Mouse (Mus musculus) megakaryocyte, adult 5-6 weeks (primary cell): ENCODE results near the gene Tubg2. TPM values are rescaled to one million over a fixed set of nuclear protein-coding genes. Genes with fewer than 3 reads are reported as not detected.
"Not testable (repeated sequence)": the region's sequence is repeated elsewhere in the genome, so short reads cannot be mapped to it uniquely, and the experiment has no call there.

Experiments used
- ATAC-seq: 2 replicates; pipeline ENCODE4 v1.8.0; 2016; ENCODE audit warnings: mild to moderate bottlenecking, inconsistent platforms; ENCODE audit not compliant: poor library complexity, severe bottlenecking
- total RNA-seq, 2 experiments: library from RNA; stranded (forward) in 1 of 2; stranded (reverse) in 1 of 2; fragments of 153-499, 151-499 nt in 1 of 2; fragments of 221-1000, 200-1000 nt in 1 of 2; gene quantifications; 2 replicates each; pipeline versions ENCODE4 v1.2.3 to v1.2.4; 2015 to 2017

The Tubg2 gene
- total RNA-seq (2015) (not detected in 2 replicates), total RNA-seq (2017) (not detected in 2 replicates)

DNA sequence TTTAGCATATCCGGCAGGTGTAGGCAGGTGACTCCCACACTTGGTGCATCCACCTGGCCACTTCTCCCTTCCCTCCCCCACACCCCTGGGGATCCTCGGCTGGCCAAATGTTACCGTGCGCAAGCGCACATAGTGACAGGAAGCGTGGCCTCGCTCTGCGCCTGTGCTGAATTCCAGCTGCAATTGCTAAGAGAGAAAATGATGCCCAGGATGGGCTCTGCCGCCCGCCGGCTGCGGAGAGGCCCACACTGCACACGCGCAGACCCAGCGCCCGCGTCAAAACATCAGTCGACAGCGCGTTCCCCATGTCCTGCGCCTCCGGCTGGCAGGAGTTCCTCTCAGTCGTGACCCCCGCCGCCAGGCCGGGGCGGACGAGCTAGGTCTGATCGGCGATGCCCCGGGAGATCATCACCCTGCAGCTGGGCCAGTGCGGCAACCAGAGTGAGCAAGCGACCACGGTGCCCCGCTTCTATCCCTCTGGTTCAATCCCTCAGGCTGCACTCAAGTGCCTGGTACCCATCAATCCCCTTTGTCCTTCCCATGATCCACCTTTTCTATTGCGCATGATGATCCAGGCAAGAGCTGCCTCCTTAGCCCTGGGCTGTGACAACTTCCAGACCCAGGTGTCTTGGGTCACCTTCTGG lies at the start of gene Tubg2:
Gene Tubg2, plus strand, starts transcription at position 180 of the 644 bp plus-strand sequence.
- no peak for ATAC-seq

DNA sequence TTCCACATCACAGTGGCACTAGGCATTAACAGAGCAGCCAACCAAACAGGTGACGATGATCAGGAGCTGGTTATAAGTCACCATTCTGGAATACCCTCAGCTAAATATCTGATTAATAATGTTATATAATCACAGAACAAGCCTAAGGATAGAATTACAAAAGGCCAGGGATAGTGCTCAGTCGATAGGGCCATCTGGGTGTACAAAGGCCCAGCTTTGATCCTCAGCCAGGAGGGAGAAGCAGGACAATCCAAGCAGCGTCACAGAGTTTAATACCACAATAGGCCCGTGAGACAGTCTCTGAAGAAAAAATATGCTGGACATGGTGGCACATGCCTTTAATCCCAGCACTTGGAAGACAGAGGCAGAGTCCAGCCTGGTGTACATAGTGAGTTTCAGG lies 46.4 kb upstream of the Tubg2 start:
- ATAC-seq, result no peak

DNA sequence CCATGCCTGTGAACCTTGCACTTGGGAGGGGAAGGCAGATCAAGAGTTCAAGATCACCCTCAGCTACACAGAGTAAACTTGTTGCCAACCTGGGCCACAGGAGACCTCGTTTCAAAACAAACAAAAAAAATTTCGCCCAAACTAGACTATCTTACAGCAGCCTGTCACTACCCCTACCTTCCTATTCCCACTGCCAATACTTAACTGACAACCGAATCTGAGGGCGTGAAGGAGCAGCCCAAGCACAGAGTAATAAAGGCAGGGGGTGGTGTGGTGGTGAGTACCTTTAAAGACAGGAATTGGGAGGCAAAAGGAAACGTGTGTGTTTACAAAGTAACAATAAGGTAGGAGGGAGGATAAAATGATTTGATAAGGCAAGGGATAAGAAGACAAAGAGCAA lies 45.0 kb upstream of the Tubg2 start:
- no peak for ATAC-seq

DNA sequence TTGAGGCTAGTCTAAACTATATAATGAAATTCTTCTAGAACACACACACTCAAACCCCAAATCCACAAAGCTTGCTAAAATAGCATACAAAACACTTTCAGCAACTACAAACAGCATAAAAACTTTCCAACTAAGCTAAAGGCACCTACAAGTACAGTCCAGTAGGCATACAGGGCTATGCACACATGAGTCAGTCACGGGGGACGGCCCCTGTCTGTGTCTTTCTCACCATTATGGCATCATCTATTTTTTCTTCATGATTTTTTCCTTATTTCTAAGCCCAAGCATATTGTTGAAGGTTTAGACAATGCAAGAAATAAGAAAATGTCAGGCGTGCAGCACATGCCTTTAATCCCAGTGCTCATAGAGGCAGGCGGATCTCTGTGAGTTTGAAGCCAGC lies 44.5 kb upstream of the Tubg2 start:
- no peak for ATAC-seq

DNA sequence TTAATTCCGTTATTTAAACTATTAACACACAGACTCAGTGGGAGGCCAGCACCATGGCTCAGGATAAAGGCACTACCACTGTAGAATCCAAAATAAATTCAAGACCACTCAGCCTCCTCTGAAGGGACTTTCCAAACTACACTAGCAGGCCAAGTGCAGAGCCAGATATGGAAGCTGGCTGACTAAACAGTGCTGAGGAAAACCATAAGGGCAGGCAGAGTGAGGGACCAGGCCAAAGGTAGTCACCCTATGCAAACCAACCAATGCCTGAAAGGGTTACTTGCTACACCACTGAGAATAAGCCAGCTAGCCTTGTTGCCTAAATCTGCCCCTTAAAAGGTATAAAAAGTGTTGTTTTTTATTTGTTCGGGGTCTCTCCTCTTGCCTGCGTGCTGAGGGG lies 43.5 kb upstream of the Tubg2 start:
- no peak for ATAC-seq

DNA sequence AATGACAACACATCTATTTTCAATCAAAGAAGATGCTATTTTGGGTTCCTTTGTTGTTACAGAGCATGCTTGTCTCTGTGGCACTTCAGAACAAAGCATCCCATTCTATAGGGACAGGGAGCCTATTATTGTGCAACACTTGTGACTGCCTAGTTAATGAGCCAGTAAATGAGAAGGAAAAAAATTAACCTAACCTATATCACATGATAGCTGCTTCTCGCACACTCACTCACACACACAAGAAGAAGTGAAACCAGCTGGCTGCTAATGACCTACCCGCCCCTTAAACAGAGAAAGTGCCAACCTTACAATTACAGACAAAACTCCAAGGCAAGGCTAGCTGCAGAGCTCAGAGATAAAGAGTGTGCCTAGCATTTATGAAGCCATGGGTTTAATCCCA lies 40.1 kb upstream of the Tubg2 start:
- ATAC-seq, result peak; percentile 22; the same call in 1 of the 2 replicates

- no peak for ATAC-seq
These were observed 37.6 kb upstream of the Tubg2 start for GRCm38 (mm10) chr11:101118105-101118504.

GRCm38 (mm10) chr11:101119131-101119760 lies 36.5 kb upstream of the Tubg2 start:
- ATAC-seq, result peak; percentile 62

- ATAC-seq, result peak; percentile 85
These were observed 35.8 kb upstream of the Tubg2 start, which contains the start of the genes Retreg3 and Tubg1 for GRCm38 (mm10) chr11:101119761-101120544. Retreg3 (minus strand) TSS chr11:101119893. Tubg1 (plus strand) TSS chr11:101119938.

DNA sequence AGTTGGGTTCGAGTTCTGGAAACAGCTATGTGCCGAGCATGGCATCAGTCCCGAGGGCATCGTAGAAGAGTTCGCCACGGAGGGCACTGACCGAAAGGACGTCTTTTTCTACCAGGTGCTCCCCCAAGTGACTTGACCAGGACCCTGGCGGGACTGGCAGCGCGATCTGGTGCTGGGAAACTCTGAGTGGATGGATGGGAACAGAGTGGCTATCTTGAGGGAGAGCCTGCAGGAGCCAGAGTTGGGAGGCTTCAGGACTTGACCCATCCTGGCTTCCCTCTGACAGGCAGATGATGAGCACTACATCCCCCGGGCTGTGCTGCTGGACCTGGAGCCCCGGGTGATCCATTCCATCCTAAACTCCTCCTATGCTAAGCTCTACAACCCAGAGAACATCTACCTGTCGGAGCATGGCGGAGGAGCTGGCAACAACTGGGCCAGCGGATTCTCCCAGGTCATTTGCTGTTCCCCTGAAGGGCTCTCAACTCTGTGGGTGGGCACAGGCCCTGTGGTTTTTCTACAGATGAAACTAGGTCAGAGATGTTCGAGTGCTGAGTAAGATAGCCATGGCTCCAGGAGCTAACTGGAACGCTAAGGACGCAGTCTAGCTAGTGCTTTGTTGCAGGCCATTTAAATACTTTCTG lies 35.0 kb upstream of the Tubg2 start:
- ATAC-seq, result no peak

DNA sequence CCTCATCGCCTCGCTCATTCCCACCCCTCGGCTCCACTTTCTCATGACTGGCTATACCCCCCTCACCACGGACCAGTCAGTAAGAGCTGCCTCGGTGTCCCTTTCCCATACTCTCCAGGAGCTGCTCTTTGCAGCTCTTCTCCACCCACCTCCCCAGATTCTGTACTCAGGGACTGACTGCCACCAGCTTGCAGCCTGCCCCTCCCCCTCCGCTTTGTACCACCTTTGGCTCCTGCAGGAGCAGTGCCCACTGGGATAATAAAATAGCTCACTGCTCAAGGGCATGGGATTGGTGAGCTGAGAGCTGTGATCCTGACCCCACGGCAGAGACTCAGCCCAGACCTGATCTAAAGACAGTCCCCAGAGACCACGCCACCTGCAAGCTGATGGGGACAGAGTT lies 31.2 kb upstream of the Tubg2 start:
- not testable (repeated sequence) for ATAC-seq

DNA sequence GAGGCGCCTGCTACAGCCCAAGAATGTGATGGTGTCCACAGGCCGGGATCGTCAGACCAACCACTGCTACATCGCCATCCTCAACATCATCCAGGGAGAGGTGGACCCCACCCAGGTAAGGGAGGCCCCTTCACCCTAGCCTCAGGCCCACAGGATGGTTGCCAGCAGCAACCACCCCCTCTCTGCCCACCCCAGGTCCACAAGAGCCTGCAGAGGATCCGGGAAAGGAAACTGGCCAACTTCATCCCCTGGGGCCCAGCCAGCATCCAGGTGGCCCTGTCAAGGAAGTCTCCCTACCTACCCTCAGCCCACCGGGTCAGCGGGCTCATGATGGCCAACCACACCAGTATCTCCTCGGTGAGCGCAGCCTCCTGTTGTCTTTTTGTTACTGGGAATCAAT lies 30.7 kb upstream of the Tubg2 start:
- not testable (repeated sequence) for ATAC-seq

- no peak for ATAC-seq
These were observed 28.6 kb upstream of the Tubg2 start for GRCm38 (mm10) chr11:101127075-101127474.

GRCm38 (mm10) chr11:101128996-101129577 lies 26.6 kb upstream of the Tubg2 start:
- ATAC-seq, result no peak

GRCm38 (mm10) chr11:101130056-101130756 lies 25.5 kb upstream of the Tubg2 start:
- no peak for ATAC-seq

- no peak for ATAC-seq
These were observed 24.5 kb upstream of the Tubg2 start for GRCm38 (mm10) chr11:101131187-101131586.

DNA sequence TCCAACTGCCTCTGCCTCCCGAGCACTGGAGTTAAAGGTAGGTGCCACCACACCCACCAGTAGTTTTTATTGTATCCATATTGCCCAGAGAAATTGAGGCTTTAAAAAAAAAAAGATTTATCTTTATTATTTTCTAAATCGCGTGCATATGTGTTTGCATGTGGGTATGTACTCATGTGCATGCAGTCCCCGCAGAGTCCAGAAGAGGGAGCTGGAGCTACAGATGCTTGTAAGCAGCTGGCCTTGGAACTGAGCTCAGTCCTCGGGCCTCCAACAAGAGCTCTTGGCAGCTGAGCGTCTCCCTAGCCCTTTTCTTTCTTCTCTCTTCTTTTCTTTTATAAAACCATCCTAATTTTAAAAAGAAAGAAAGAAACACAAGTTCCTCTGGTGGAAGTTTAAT lies 24.0 kb upstream of the Tubg2 start:
- no peak for ATAC-seq

DNA sequence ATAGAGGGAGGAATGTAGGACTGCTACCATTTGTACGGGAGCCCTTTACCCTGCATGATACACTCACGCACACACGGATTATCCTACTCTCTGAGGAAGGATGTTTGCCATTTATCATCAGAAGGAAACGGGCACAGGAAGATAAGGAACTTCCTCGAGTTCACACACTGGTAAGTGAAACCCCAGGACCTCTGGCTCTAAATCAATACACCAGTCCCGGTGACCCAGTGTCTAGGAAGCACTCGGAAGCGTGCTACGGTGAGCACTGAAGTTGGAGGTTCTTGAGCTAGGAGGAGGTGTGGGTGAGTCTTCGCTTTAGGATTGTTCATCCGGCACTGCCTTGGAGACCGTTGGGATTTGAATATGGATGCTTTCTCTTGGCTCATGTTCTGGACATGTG lies 22.7 kb upstream of the Tubg2 start:
- ATAC-seq, result no peak

DNA sequence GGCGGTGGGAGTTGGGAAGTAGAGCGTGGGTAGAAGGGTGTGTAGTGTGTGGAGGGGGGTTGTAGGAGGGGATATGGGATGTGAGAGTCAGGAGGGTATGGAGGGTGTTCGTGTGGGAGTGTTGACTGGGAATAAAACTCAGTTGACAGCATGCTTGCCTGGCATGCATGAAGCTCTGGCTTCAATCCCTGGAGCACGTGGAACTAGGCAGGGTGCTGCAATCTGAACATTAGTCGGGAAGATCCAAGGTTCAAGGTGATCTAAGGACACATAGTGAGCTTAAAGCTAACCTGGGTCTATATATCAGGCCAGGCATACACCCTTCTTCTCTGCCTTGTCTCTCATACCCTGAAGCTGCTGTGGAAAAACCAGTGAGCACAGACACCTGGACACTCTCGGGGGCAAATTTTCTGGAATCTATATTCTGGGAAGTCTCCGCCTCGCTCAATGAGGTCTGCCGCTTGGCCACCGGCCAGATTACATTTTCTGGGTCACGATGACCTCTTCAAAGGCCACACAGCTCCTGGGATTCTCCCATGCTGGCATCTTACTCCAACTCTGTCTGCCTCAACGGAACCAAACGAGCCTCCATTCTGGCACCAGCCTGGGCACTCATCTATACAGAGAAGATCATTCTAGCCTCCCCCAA lies 21.4 kb upstream of the Tubg2 start:
- no peak for ATAC-seq

- no peak for ATAC-seq
These were observed 18.7 kb upstream of the Tubg2 start for GRCm38 (mm10) chr11:101137000-101137399.
